Mouse (Mus musculus) G1E (cell line): ENCODE results near the gene Rpl29. TPM values are rescaled to one million over a fixed set of nuclear protein-coding genes. Genes with fewer than 3 reads are reported as not detected.

Experiments used
- ATAC-seq: 2 replicates; pipeline ENCODE4 v1.8.0; 2016; ENCODE audit warnings: mild to moderate bottlenecking; ENCODE audit not compliant: insufficient number of reproducible peaks, poor library complexity, low FRiP score, severe bottlenecking; ENCODE audit errors: extremely low read depth
- DNase-seq: peaks from one replicate; pipeline ENCODE4 v3.0.0; 2012; ENCODE audit warnings: low spot score
- H3K27me3 ChIP-seq: 2 replicates; pipeline ENCODE4 v1.6.1; 2012; ENCODE audit warnings: mild to moderate bottlenecking, low read length, inconsistent platforms; ENCODE audit not compliant: insufficient read depth
- H3K36me3 ChIP-seq: replicated peaks from 2 replicates; pipeline ENCODE3; 2012; ENCODE audit warnings: mild to moderate bottlenecking, inconsistent platforms
- H3K4me1 ChIP-seq: 2 replicates; pipeline ENCODE4 v1.6.1; 2012; ENCODE audit warnings: low read depth, low read length, inconsistent platforms, mixed read lengths; ENCODE audit not compliant: insufficient read depth
- H3K4me3 ChIP-seq: 2 replicates; pipeline ENCODE4 v1.5.1; 2012; ENCODE audit warnings: low read depth, mild to moderate bottlenecking, inconsistent platforms, low read length, moderate library complexity, mixed read lengths
- H3K9me3 ChIP-seq: replicated peaks from 2 replicates; pipeline ENCODE4 v1.6.1; 2012; ENCODE audit warnings: inconsistent platforms
- CTCF ChIP-seq: IDR thresholded peaks from 2 replicates; pipeline ENCODE4 v1.5.1; 2012; ENCODE audit warnings: low read depth, low read length, inconsistent platforms, mixed read lengths
- GATA1 ChIP-seq: IDR thresholded peaks from 2 replicates; pipeline ENCODE4 v1.6.1; 2012; ENCODE audit warnings: borderline replicate concordance, low read length, inconsistent platforms, mixed read lengths
- GATA2 ChIP-seq: IDR thresholded peaks from 2 replicates; pipeline ENCODE4 v1.6.1; 2012; ENCODE audit warnings: low read depth, low read length, inconsistent platforms, borderline replicate concordance
- POLR2AphosphoS5 ChIP-seq: IDR thresholded peaks from 2 replicates; pipeline ENCODE4 v1.6.1; 2012; ENCODE audit warnings: low read depth, low read length, inconsistent platforms; ENCODE audit not compliant: insufficient replicate concordance
- TAL1 ChIP-seq: conservative IDR thresholded peaks from 2 replicates; pipeline ENCODE4 v1.6.1; 2012; ENCODE audit warnings: low read depth, low read length, inconsistent platforms, mixed read lengths
- polyA plus RNA-seq: library from polyadenylated mRNA; stranded (reverse); fragments of >175 nt; gene quantifications from 2 replicates; pipeline ENCODE4 v1.2.3, GENCODE M21; 2012
- total RNA-seq, 2 experiments: library from RNA; stranded (forward) in 1 of 2; stranded (reverse) in 1 of 2; fragments of 200-1000 nt in 1 of 2; fragments of >200 nt in 1 of 2; fragmentation: Nextera tagmentation in 1 of 2; gene quantifications; 2 replicates each; pipeline ENCODE4 v1.2.3; 2014 to 2017

Rpl29 gene
- total and polyA plus RNA-seq, 3 experiments, result 29.5 to 149 (median 81.1) TPM

GRCm38 (mm10) chr9:106474456-106474855 is 45.2 kb downstream of the Rpl29 start:
- TF ChIP-seq CTCF (peak; percentile 57), TAL1 (no peak)
- H3K27me3 ChIP-seq, result peaks cover 29% of the 10 kb centered on the region
- H3K4me1 ChIP-seq, result peaks cover 50% of the 10 kb centered on the region
- ATAC-seq, result no peak
- DNase-seq, result peak; percentile 71
- no peaks in the 10 kb centered on the region for H3K9me3 ChIP-seq
- peaks cover 10% of the 10 kb centered on the region for H3K36me3 ChIP-seq
- peak overlapping the region; percentile 44; the same call in 1 of the 2 replicates for H3K4me3 ChIP-seq

- peaks cover 16% of the 10 kb centered on the region for H3K36me3 ChIP-seq
- TF ChIP-seq GATA2 (no peak), GATA1 (no peak), CTCF (no peak), TAL1 (no peak)
- H3K27me3 ChIP-seq, result peaks cover 25% of the 10 kb centered on the region
- H3K9me3 ChIP-seq, result no peaks in the 10 kb centered on the region
- ATAC-seq (no peak), DNase-seq (no peak)
- H3K4me1 ChIP-seq, result peaks cover 55% of the 10 kb centered on the region
- H3K4me3 ChIP-seq, result peak overlapping the region; percentile 38; the same call in 1 of the 2 replicates
These were observed 45.8 kb downstream of the Rpl29 start for GRCm38 (mm10) chr9:106475046-106475445.

- ATAC-seq (no peak), DNase-seq (no peak)
- Histone ChIP-seq H3K36me3 (peaks cover 22% of the 10 kb centered on the region), H3K27me3 (peaks cover 25% of the 10 kb centered on the region), H3K4me3 (peak within 1 kb of the TSS; percentile 82; the same call in 1 of the 2 replicates), H3K4me1 (peaks cover 59% of the 10 kb centered on the region), H3K9me3 (no peaks in the 10 kb centered on the region)
- no peak for TF ChIP-seq POLR2AphosphoS5
- TF ChIP-seq GATA1, result no peak
- TF ChIP-seq GATA2, result no peak
- no peak for TF ChIP-seq TAL1
- TF ChIP-seq CTCF, result no peak
These were observed 46.4 kb downstream of the Rpl29 start, which contains the start of gene Rrp9 for GRCm38 (mm10) chr9:106475663-106476001. Gene Rrp9 (plus strand): TSS chr9:106475963.

- no peaks in the 10 kb centered on the region for H3K9me3 ChIP-seq
- peak; percentile 63 for DNase-seq
- peaks cover 21% of the 10 kb centered on the region for H3K27me3 ChIP-seq
- TF ChIP-seq POLR2AphosphoS5, result no peak
- H3K36me3 ChIP-seq, result peaks cover 28% of the 10 kb centered on the region
- H3K4me1 ChIP-seq, result peaks cover 65% of the 10 kb centered on the region
- ATAC-seq, result no peak
- peak overlapping the region; percentile 82; the same call in 1 of the 2 replicates for H3K4me3 ChIP-seq
These were observed 47.0 kb downstream of the Rpl29 start for GRCm38 (mm10) chr9:106476002-106476923.

- Histone ChIP-seq H3K4me1 (peaks cover 66% of the 10 kb centered on the region), H3K27me3 (peaks cover 16% of the 10 kb centered on the region), H3K9me3 (no peaks in the 10 kb centered on the region), H3K36me3 (peaks cover 35% of the 10 kb centered on the region), H3K4me3 (peak within 1 kb of the TSS; percentile 82)
- TF ChIP-seq CTCF (peak; percentile 85), POLR2AphosphoS5 (no peak)
- peak; percentile 97 for ATAC-seq
- peak; percentile 98 for DNase-seq
These were observed 47.8 kb downstream of the Rpl29 start, which contains the start of gene Parp3 for GRCm38 (mm10) chr9:106476924-106477484. Gene Parp3 (minus strand): TSS chr9:106476949.

- Histone ChIP-seq H3K4me3 (peak overlapping the region; percentile 82), H3K36me3 (peaks cover 40% of the 10 kb centered on the region), H3K27me3 (peaks cover 13% of the 10 kb centered on the region), H3K4me1 (peaks cover 65% of the 10 kb centered on the region), H3K9me3 (no peaks in the 10 kb centered on the region)
- DNase-seq, result peak; percentile 33
- no peak for ATAC-seq
- TF ChIP-seq GATA1 (no peak), TAL1 (no peak), POLR2AphosphoS5 (no peak), GATA2 (no peak), CTCF (no peak)
These were observed 48.4 kb downstream of the Rpl29 start for GRCm38 (mm10) chr9:106477649-106478048.
